Mouse (Mus musculus) heart, embryonic 10.5 days (tissue): Measurements from ENCODE around the gene H2-DMa. TPM values are rescaled to one million over a fixed set of nuclear protein-coding genes. Genes with fewer than 3 reads are reported as not detected.

Experiments
- DNase-seq: peaks from one replicate; pipeline ENCODE4 v3.0.0-alpha.2; 2017; ENCODE audit warnings: low spot score
- H3K27ac ChIP-seq: fragments of 300-500 bp; sonication (generic); 2 replicates; pipeline ENCODE4 v1.5.1; 2016; ENCODE audit warnings: mild to moderate bottlenecking
- H3K27me3 ChIP-seq: fragments of 300-500 bp; sonication (generic); 2 replicates; pipeline ENCODE4 v1.6.1; 2016; ENCODE audit warnings: mild to moderate bottlenecking; ENCODE audit not compliant: poor library complexity, insufficient read depth, severe bottlenecking
- H3K36me3 ChIP-seq: fragments of 300-500 bp; sonication (generic); 2 replicates; pipeline ENCODE4 v1.6.1; 2016; ENCODE audit warnings: mild to moderate bottlenecking, moderate library complexity
- H3K4me1 ChIP-seq: fragments of 300-500 bp; sonication (generic); 2 replicates; pipeline ENCODE4 v1.6.1; 2016; ENCODE audit warnings: mild to moderate bottlenecking
- H3K4me3 ChIP-seq: fragments of 300-500 bp; sonication (generic); 2 replicates; pipeline ENCODE4 v1.5.1; 2016; ENCODE audit warnings: mild to moderate bottlenecking, moderate library complexity
- H3K9me3 ChIP-seq: fragments of 300-500 bp; sonication (generic); 2 replicates; pipeline ENCODE4 v1.6.1; 2016; ENCODE audit warnings: mild to moderate bottlenecking, moderate library complexity
- WGBS: fragments of 180-500 bp; shearing (Covaris S2); methylation state at CpG from one replicate; pipeline ENCODE4 v1.1.7; 2016; 5-methylcytosine and 5-hydroxymethylcytosine counted together
- polyA plus RNA-seq: library from polyadenylated mRNA; unstranded; fragments of >200 nt; fragmentation: Nextera tagmentation; extraction: Ambion mirVana; gene quantifications from 2 replicates; pipeline ENCODE4 v1.2.1, GENCODE M21; 2016

The H2-DMa gene
- polyA plus RNA-seq, 1 experiment from 2014 or later, result 7.1 TPM

DNA sequence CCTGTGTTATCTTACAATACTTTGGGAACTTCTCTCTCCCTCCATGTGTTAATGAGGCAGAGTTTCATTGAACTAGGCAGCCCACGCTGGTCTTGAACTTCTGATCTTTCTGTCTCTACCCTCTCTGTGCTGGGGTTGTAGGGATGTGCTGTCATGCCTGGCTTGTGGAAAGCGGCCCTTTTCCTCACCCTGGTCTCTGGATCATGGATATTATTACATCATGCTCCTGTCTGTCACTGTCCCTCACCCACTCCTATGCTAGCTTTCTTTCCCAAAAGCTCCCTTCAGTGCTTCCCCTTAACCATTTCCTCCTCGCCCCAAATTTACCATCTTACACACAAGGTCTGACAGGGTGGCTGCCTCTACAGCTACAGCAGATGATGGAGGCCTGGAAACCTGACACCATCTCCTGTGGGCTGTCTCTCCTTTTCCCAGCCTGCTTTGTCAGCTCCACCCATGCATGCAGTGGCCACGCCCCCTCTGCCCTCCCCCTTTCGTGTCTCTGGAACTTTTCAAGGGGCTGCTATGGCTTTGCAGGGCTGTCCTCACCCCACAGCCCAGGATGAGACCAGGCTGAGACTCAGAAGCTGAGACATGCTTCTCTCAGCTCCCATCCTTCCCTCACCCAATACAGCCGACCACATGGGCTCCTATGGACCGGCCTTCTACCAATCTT lies 26.0 kb upstream of the H2-DMa start:
- 26% methylated on average over 7 of the region's 7 CpGs for WGBS

DNA sequence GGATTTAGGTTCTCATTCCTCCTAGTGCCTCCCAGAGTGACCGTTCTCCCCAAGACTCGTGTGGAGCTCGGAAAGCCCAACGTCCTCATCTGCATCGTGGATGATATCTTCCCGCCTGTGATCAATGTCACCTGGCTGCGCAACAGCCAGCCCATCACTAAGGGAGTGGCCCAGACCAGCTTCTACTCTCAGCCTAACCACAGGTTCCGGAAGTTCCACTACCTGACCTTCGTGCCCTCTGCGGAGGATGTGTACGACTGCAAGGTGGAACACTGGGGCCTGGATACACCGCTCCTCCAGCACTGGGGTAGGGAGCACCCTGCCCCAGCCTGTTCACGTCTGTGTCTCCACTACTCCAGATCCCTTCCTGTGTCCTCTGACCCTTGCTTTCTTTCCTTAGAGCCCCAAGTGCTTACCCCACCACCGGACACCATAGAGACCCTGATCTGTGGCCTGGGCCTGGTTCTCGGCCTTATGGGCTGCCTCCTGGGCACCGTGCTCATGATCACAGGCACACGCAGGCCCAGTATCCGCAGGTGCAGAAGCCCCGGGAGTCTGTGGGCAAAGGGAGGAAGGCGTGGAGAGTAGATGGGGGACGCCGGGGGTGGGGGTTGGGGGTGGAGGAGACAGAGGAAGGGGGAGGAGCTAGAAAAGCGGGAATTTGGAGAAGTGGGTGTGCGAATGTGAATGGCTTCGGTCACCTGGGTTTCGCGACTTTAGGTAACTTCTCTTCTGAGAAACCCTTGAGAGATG lies 24.9 kb upstream of the H2-DMa start:
- no peaks in the 10 kb centered on the region; the same call in 1 of the 2 replicates for H3K27me3 ChIP-seq
- DNase-seq, result no peak
- no peaks in the 10 kb centered on the region for H3K9me3 ChIP-seq
- peaks cover 24% of the 10 kb centered on the region for H3K4me1 ChIP-seq
- 78% methylated on average over 27 of the region's 27 CpGs for WGBS
- no peak overlapping the region for H3K27ac ChIP-seq
- H3K36me3 ChIP-seq, result no peaks in the 10 kb centered on the region
- H3K4me3 ChIP-seq, result no peak overlapping the region

More for the DNA sequence above, 26.0 kb upstream of the H2-DMa start:
- H3K4me1 ChIP-seq, result peaks cover 24% of the 10 kb centered on the region
- H3K36me3 ChIP-seq, result no peaks in the 10 kb centered on the region
- H3K4me3 ChIP-seq, result peak overlapping the region; percentile 25; the same call in 1 of the 2 replicates
- H3K9me3 ChIP-seq, result no peaks in the 10 kb centered on the region
- 0 out of 2 replicates have a peak overlapping the region, but pooled peaks have one; percentile 17 for H3K27ac ChIP-seq
- peak; percentile 94 for DNase-seq
- no peaks in the 10 kb centered on the region; the same call in 1 of the 2 replicates for H3K27me3 ChIP-seq

DNA sequence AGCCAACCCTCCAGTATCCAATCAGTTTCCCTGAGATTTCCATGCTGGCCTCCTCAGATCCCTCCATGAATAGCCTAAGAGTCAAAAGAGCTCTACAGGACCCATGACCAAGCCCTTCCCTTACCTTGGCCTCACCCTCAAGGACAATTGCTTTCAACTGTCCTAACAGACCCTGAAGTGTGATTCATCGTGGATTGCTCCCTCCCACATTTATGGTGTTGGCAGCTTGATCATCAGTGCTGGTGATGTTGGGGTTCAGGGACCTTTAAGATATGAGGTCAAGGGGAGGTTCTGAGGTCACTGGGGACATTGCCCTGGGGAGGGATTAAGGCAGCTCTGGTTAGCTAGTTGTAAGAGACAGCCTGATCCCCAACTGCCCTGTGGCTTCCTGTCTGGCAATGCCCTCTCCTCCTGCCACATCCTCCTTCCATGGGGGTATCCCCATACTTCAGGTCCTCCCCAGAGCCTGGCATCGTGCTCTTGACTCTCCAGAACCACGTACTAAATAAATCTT lies 22.8 kb upstream of the H2-DMa start:
- peaks cover 28% of the 10 kb centered on the region for H3K4me1 ChIP-seq
- H3K9me3 ChIP-seq, result no peaks in the 10 kb centered on the region
- WGBS, result 73% methylated on average over 3 of the region's 3 CpGs
- no peak overlapping the region for H3K27ac ChIP-seq
- DNase-seq, result no peak
- H3K36me3 ChIP-seq, result no peaks in the 10 kb centered on the region
- H3K4me3 ChIP-seq, result no peak overlapping the region
- H3K27me3 ChIP-seq, result peaks cover 15% of the 10 kb centered on the region

DNA sequence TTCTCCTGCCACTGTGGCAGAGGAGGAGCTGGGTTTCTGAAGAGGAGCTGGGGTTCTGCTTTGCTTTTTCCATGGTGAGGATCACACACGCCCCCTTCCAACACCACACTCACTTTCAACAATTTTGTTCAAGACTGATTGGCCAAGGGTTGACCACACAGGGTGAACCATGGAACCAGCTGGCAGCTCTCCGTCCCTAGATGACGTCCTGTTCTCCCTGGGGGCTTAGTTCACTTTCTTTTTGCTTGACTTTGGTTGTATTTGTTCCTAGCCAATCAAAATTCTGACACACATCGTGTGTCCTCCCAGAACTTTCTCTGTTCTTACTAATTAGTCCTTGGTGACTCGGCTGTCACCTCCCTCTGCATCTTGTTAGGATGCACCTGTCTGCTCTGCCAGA lies 22.1 kb upstream of the H2-DMa start:
- no peaks in the 10 kb centered on the region for H3K9me3 ChIP-seq
- 65% methylated on average over 5 of the region's 5 CpGs for WGBS

DNA sequence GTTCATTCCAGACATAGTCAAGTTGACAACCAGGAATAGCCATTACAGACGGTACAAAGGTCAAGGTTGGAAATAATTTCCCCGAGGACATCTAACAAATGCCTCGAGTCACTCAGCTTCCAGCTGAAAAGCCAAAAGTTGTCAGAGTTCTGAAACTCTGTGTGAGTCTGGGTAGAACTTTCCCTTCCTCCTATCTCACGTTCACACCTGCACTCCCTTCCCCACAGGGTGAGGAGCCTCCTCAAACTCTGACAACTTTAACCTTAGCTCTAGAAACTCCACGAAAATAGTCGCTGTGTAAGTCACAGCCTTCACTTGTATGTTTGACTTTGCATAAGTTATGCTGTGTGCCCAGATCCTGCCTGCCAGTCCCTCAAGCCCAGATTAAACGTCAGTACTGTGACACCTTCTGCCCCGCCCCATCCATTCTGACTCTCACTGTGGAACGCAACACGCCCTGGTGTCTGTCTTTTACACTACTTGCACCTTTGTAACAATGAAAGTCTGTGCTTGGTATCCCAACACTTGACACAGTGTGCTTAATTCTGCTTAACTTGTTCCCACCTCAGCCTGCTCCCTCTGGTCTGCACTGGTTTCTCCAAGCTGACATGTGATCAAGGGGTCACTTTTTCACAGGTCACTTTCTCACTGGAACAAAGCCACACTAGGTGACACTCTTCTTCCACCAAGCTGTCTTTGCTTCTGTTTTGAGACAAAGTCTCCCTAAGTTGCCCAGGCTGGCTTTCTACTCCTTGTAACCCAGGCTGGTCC lies 20.4 kb upstream of the H2-DMa start:
- peaks cover 11% of the 10 kb centered on the region for H3K4me1 ChIP-seq
- H3K9me3 ChIP-seq, result no peaks in the 10 kb centered on the region
- H3K27ac ChIP-seq, result no peak overlapping the region
- no peak overlapping the region for H3K4me3 ChIP-seq
- 54% methylated on average over 10 of the region's 10 CpGs for WGBS
- DNase-seq, result no peak
- no peaks in the 10 kb centered on the region for H3K36me3 ChIP-seq
- H3K27me3 ChIP-seq, result peaks cover 15% of the 10 kb centered on the region

More for the DNA sequence above, 22.1 kb upstream of the H2-DMa start:
- DNase-seq, result no peak
- Histone ChIP-seq H3K4me3 (no peak overlapping the region), H3K36me3 (no peaks in the 10 kb centered on the region), H3K4me1 (peaks cover 26% of the 10 kb centered on the region), H3K27me3 (peaks cover 15% of the 10 kb centered on the region), H3K27ac (no peak overlapping the region)

DNA sequence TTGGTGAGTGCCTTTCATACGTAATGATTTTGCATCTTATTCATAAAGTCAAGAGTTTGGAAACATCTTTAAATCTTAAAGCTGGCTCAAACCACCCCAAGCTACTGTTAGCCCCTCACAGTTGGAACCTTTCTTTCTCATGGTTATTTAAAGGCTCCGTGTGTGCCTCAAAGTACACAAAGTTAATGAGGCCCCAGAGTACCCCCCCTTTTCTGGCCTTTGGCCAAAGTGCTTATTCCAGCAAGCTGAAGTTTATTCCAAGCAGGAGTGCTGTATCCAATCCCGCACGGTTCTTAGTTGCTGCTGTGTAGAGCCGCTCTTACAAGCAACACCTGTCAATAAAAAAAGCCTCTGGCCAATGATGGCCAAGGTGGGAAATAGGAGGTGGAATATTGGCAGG lies 19.8 kb upstream of the H2-DMa start:
- no peak for DNase-seq
- Histone ChIP-seq H3K4me1 (peaks cover 7% of the 10 kb centered on the region; the same call in 1 of the 2 replicates), H3K9me3 (no peaks in the 10 kb centered on the region), H3K36me3 (no peaks in the 10 kb centered on the region), H3K4me3 (no peak overlapping the region), H3K27ac (no peak overlapping the region), H3K27me3 (peaks cover 15% of the 10 kb centered on the region)
- 72% methylated on average over 5 of the region's 5 CpGs for WGBS

DNA sequence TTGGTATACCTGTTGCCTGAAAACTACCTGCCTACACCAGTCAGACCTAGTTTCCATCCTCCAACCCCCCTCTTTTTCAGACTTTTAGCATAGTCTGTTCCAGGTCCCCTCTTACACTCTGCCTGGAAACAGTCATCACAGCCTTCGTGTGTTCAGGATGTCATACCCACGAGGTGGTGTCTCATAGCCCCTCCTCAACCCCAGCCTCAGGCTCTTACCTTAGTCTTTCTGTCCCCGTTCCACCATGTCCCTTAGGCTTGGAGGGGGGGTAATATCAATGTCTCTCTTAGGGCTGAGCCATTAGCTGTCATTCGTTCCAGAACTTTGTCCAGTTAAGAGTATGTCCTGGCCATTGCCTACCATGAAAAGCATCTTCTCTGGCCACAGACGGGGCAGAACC lies 18.2 kb upstream of the H2-DMa start:
- WGBS, result 24% methylated on average over 5 of the region's 5 CpGs

DNA sequence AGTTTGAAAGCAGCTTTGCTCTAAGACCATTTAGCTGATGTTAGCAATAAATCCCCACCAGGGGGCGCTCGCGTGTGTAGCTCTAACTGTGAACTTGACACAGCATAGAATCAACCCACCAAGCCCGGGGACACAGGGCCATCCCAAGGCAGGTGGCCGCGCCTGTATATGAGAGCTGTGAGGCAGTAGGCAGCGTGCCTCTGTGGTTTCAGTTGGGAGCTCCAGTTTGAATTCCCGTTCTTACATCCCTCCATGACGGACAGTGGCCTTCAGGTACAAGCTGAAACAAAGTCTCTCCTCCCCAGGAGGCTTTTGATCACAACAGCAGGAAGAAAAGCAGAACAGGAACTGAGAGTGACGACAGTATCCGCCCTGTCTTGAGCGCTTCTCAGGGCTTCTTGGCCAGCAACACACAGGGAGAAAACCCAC lies 17.7 kb upstream of the H2-DMa start:
- no peak overlapping the region for H3K27ac ChIP-seq
- 6% methylated on average over 12 of the region's 12 CpGs for WGBS
- DNase-seq, result peak; percentile 95
- H3K9me3 ChIP-seq, result no peaks in the 10 kb centered on the region
- peak overlapping the region; percentile 34; the same call in 1 of the 2 replicates for H3K4me3 ChIP-seq
- no peaks in the 10 kb centered on the region for H3K36me3 ChIP-seq
- H3K27me3 ChIP-seq, result peaks cover 15% of the 10 kb centered on the region
- peaks cover 7% of the 10 kb centered on the region; the same call in 1 of the 2 replicates for H3K4me1 ChIP-seq

More for the DNA sequence above, 18.2 kb upstream of the H2-DMa start:
- peaks cover 7% of the 10 kb centered on the region; the same call in 1 of the 2 replicates for H3K4me1 ChIP-seq
- no peak for DNase-seq
- H3K9me3 ChIP-seq, result no peaks in the 10 kb centered on the region
- H3K27ac ChIP-seq, result no peak overlapping the region
- no peaks in the 10 kb centered on the region for H3K36me3 ChIP-seq
- H3K4me3 ChIP-seq, result no peak overlapping the region
- peaks cover 15% of the 10 kb centered on the region for H3K27me3 ChIP-seq

DNA sequence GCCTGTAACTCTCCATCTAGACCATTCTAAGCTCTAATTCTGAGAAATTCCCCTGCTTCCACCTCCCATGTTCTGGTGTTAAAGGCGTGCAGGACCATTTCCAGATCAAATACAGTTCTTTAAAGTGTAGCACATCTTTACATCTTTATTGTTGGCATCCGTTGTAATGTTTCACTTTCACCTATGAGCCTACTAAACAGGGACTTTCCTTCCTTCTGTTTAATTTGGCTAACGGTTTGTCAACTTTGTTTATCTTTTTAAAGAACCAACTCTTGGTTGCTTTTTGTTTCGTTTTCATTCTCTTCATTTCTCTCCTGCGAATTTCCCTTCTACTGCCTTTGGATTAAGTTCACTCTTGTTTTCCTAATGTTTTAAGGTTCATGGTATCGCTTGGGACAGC lies 16.5 kb upstream of the H2-DMa start:
- no peaks in the 10 kb centered on the region; the same call in 1 of the 2 replicates for H3K36me3 ChIP-seq
- peaks cover 7% of the 10 kb centered on the region; the same call in 1 of the 2 replicates for H3K4me1 ChIP-seq
- no peaks in the 10 kb centered on the region for H3K9me3 ChIP-seq
- no peak overlapping the region for H3K4me3 ChIP-seq
- 77% methylated on average over 6 of the region's 6 CpGs for WGBS
- DNase-seq, result no peak
- H3K27me3 ChIP-seq, result peaks cover 15% of the 10 kb centered on the region
- H3K27ac ChIP-seq, result no peak overlapping the region

DNA sequence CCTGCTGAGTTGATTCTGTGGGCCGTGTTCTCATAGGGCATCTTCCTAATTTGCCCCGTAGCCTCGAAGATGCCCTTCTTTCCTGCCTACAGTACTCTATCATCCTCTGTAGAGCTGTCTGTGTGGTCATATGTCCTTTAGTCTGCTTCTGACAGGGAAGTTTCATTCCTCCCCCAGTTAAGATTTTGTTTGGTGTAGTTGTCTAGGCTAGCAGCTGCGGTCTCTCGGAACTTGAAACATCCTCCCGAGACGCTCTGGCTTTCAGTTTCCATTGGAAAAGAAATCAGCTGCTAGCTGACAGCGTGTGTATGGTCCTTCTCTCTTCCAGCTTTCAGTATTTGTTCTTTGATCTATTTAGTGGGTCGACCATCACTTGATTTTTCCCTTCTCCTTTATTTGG lies 14.5 kb upstream of the H2-DMa start:
- H3K4me3 ChIP-seq, result no peak overlapping the region
- WGBS, result 83% methylated on average over 9 of the region's 9 CpGs
- H3K4me1 ChIP-seq, result 0 out of 2 replicates have a peak, but pooled peaks cover 7% of the 10 kb centered on the region

DNA sequence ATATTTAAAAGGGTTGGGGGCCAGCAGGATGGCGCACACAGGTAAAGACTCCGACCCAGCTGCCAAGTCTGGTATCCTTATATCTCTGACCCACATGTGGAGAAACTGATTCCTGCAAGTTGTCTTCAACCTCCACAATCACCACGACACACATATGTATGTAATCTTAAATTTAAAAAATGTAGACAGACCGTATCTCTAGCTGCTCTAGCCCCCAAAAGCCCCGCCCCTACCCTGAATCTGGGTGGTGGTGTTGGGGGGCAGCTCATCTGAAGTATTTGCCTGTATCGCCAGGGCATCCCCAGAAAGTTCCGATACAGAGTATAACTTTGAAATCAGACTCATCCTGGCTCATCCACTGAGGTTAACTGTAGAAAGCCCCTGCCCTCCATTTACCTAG lies 12.8 kb upstream of the H2-DMa start:
- no peak overlapping the region for H3K4me3 ChIP-seq
- DNase-seq, result no peak
- no peaks in the 10 kb centered on the region for H3K27me3 ChIP-seq
- no peak overlapping the region for H3K27ac ChIP-seq
- H3K4me1 ChIP-seq, result 0 out of 2 replicates have a peak, but pooled peaks cover 3% of the 10 kb centered on the region
- WGBS, result 82% methylated on average over 7 of the region's 7 CpGs
- peaks cover 26% of the 10 kb centered on the region for H3K36me3 ChIP-seq
- H3K9me3 ChIP-seq, result no peaks in the 10 kb centered on the region

More for the DNA sequence above, 14.5 kb upstream of the H2-DMa start:
- no peak for DNase-seq
- H3K27me3 ChIP-seq, result peaks cover 15% of the 10 kb centered on the region
- no peak overlapping the region for H3K27ac ChIP-seq
- H3K36me3 ChIP-seq, result peaks cover 10% of the 10 kb centered on the region; the same call in 1 of the 2 replicates
- H3K9me3 ChIP-seq, result no peaks in the 10 kb centered on the region

DNA sequence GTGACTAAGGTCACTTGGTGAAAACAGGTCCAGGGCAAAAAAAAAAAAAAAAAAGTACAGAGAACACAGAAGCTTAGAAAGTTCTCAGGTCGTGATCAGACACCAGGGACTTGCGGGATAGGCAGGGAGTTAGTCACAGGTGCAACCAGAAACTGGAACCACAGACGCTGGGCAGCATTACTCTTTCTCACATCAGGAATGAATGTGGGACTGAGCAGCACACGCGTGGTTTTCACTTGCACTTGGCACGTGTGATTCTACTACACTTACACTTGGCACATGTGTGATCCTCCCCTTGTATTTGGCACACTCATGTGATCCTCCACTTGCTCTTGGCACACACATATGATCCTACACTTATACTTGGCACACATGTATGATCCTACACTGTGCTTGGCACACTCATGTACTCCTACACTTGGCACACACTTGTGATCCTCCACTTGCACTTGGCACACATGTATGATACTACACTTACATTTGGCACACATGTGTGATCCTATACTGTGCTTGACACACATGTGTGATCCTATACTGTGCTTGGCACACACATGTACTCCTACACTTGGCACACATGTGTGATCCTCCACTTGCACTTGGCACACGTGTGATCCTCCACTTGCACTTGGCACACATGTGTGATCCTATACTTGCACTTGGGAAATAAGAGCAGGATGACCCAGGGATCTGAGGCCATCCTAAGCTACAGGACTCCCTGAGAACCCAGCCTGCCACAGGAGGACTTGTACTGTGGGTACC lies 12.1 kb upstream of the H2-DMa start:
- H3K9me3 ChIP-seq, result no peaks in the 10 kb centered on the region
- 80% methylated on average over 7 of the region's 7 CpGs for WGBS

More for the DNA sequence above, 12.1 kb upstream of the H2-DMa start:
- Histone ChIP-seq H3K4me1 (no peaks in the 10 kb centered on the region), H3K27me3 (no peaks in the 10 kb centered on the region), H3K4me3 (no peak overlapping the region), H3K36me3 (peaks cover 34% of the 10 kb centered on the region), H3K27ac (no peak overlapping the region)
- DNase-seq, result no peak
